Mouse (Mus musculus): ENCODE measurements around the gene Pmvk. TPM values are rescaled to one million over a fixed set of nuclear protein-coding genes. Genes with fewer than 3 reads are reported as not detected.

Gene Pmvk
- total RNA-seq (2022): 1 to 10 TPM; 5.5 to 8.6 (median 7.5) TPM

GRCm38 (mm10) chr3:89454401-89455177 is at the start of gene Pmvk:
Pmvk (plus strand) TSS chr3:89454541.
- DNase-seq (ENCODE audit: low spot score): no peak

- no peak for DNase-seq (ENCODE audit: low spot score)
Measured at GRCm38 (mm10) chr3:89406887-89407286, 47.5 kb upstream of the Pmvk start.

GRCm38 (mm10) chr3:89408448-89408847 is 45.9 kb upstream of the Pmvk start:
- DNase-seq (ENCODE audit: low spot score): no peak

GRCm38 (mm10) chr3:89409701-89410100 is 44.6 kb upstream of the Pmvk start:
- no peak for DNase-seq (ENCODE audit: low spot score)

GRCm38 (mm10) chr3:89410864-89411263 is 43.5 kb upstream of the Pmvk start:
- no peak for DNase-seq (ENCODE audit: low spot score)

- DNase-seq (ENCODE audit: low spot score): peak; percentile 100
Measured at GRCm38 (mm10) chr3:89411490-89412393, 42.6 kb upstream of the Pmvk start, which contains the start of gene Flad1. Flad1 (minus strand) TSS chr3:89411870.

GRCm38 (mm10) chr3:89416158-89416557 is 38.2 kb upstream of the Pmvk start:
- DNase-seq (ENCODE audit: low spot score): no peak

- no peak for DNase-seq (ENCODE audit: low spot score)
Measured at GRCm38 (mm10) chr3:89417131-89417530, 37.2 kb upstream of the Pmvk start.

GRCm38 (mm10) chr3:89417840-89418169 is 36.5 kb upstream of the Pmvk start:
- no peak for DNase-seq (ENCODE audit: low spot score)

GRCm38 (mm10) chr3:89418170-89418860 is 36.0 kb upstream of the Pmvk start, which contains the start of the genes Cks1b and Shc1:
Cks1b (minus strand) TSS chr3:89418383.
Shc1 (plus strand) TSS chr3:89418443.
- DNase-seq (ENCODE audit: low spot score): peak; percentile 98

GRCm38 (mm10) chr3:89418861-89419250 is 35.5 kb upstream of the Pmvk start:
- peak; percentile 87 for DNase-seq (ENCODE audit: low spot score)

- peak; percentile 81 for DNase-seq (ENCODE audit: low spot score)
Measured at GRCm38 (mm10) chr3:89419571-89419970, 34.8 kb upstream of the Pmvk start.

- DNase-seq (ENCODE audit: low spot score): no peak
Measured at GRCm38 (mm10) chr3:89419981-89420380, 34.4 kb upstream of the Pmvk start.

- no peak for DNase-seq (ENCODE audit: low spot score)
Measured at GRCm38 (mm10) chr3:89420421-89420820, 33.9 kb upstream of the Pmvk start.

GRCm38 (mm10) chr3:89421002-89421774 is 33.2 kb upstream of the Pmvk start:
- DNase-seq (ENCODE audit: low spot score): peak; percentile 90

- no peak for DNase-seq (ENCODE audit: low spot score)
Measured at GRCm38 (mm10) chr3:89421810-89422473, 32.4 kb upstream of the Pmvk start.

- DNase-seq (ENCODE audit: low spot score): no peak
Measured at GRCm38 (mm10) chr3:89422556-89423205, 31.7 kb upstream of the Pmvk start.

GRCm38 (mm10) chr3:89424416-89425140 is 29.8 kb upstream of the Pmvk start:
- no peak for DNase-seq (ENCODE audit: low spot score)

GRCm38 (mm10) chr3:89425141-89425525 is 29.2 kb upstream of the Pmvk start:
- DNase-seq (ENCODE audit: low spot score): no peak
